Mouse (Mus musculus): ENCODE data around the gene Klhl29.

DNA sequence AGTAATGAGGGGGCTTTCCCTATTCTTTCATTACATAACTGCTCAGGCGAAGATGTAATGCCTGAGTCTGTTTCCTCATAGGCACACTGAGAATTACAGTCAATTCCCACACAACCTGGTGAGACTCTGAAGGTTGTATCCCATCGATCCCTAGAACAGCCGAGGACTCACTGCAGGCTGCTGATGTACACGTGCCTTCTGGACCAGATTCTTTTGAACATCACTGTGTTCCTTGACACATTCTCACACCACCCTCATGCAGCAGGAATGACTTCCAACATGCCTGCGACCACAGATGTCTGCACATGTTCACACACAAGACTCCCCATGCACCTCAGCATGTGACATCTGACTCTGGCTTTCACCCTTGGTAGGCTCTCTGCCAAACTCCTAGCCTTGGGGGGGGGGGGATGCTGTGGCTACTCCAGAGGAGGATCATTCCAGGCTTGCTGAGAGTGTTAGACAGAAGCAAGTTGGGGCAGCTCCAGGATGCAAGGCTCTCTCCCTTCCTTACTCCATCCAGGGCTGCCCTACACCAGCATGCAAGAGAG lies 217.5 kb downstream of the Klhl29 start:
- no peak for TF ChIP-seq ZC3H11A (IDR thresholded peaks at IDR 0.05; ENCODE audit: borderline replicate concordance, low read depth, low read length)
- no peak for TF ChIP-seq MAFK (IDR thresholded peaks at IDR 0.05; ENCODE audit: insufficient read depth, low read depth, low read length)
- TF ChIP-seq HCFC1 (IDR thresholded peaks at IDR 0.05; ENCODE audit: borderline replicate concordance, insufficient read depth, low read length), result no peak

All from ES-E14 (cell line).